Mouse (Mus musculus): ENCODE data around the gene 1700006A11Rik.
"Not testable (repeated sequence)": the region's sequence is repeated elsewhere in the genome, so short reads cannot be mapped to it uniquely, and the experiment has no call there.

The 1700006A11Rik gene

GRCm38 (mm10) chr3:124425940-124426339 is at the start of gene 1700006A11Rik:
1700006A11Rik (minus strand) TSS chr3:124426040.
- DNase-seq (ENCODE audit: low spot score): no peak

- DNase-seq (ENCODE audit: low spot score): not testable (repeated sequence)
Measured at GRCm38 (mm10) chr3:124474291-124474690, 48.5 kb upstream of the 1700006A11Rik start.

- no peak for DNase-seq (ENCODE audit: low spot score)
Measured at GRCm38 (mm10) chr3:124466102-124466730, 40.4 kb upstream of the 1700006A11Rik start.

GRCm38 (mm10) chr3:124392201-124392600 is 33.6 kb downstream of the 1700006A11Rik start:
- no peak for DNase-seq (ENCODE audit: low spot score)

GRCm38 (mm10) chr3:124390101-124390500 is 35.7 kb downstream of the 1700006A11Rik start:
- DNase-seq (ENCODE audit: low spot score): no peak

GRCm38 (mm10) chr3:124389650-124390049 is 36.2 kb downstream of the 1700006A11Rik start:
- DNase-seq (ENCODE audit: low spot score): no peak

- not testable (repeated sequence) for DNase-seq (ENCODE audit: low spot score)
Measured at GRCm38 (mm10) chr3:124385377-124385776, 40.5 kb downstream of the 1700006A11Rik start.

- no peak for DNase-seq (ENCODE audit: low spot score)
Measured at GRCm38 (mm10) chr3:124372031-124372430, 53.8 kb downstream of the 1700006A11Rik start.

GRCm38 (mm10) chr3:124357533-124357932 is 68.3 kb downstream of the 1700006A11Rik start:
- no peak for DNase-seq (ENCODE audit: low spot score)

All from spleen, adult 12 weeks (tissue).